Mouse (Mus musculus) retina, postnatal 7 days (tissue): ENCODE results near the gene Lats1.
"Not testable (repeated sequence)": the region's sequence is repeated elsewhere in the genome, so short reads cannot be mapped to it uniquely, and the experiment has no call there.

Experiments
- DNase-seq: peaks from one replicate; pipeline ENCODE4 v3.0.0-alpha.2; 2012; ENCODE audit warnings: low read depth, low spot score

Gene Lats1

DNA sequence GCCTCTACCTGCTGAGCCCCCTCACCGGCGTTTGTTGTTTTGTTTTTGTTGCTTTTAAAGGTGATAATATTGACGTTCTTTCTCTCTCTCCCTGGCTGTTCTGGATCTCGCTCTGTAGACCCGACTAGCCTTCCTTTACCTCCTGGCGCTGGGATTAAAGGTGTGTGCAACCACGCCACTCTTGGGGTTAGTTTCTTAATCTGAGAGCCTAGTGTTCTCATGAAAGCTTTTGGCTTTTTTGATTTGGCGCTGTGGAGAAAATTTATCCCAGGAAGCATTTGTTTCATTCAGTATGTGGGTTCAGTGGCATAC, 45.4 kb downstream of the Lats1 start:
- no peak for DNase-seq

GRCm38 (mm10) chr10:7727011-7727410, 46.0 kb downstream of the Lats1 start:
- DNase-seq, result no peak

- no peak for DNase-seq
Observed at GRCm38 (mm10) chr10:7731582-7731981, 50.6 kb downstream of the Lats1 start.

DNA sequence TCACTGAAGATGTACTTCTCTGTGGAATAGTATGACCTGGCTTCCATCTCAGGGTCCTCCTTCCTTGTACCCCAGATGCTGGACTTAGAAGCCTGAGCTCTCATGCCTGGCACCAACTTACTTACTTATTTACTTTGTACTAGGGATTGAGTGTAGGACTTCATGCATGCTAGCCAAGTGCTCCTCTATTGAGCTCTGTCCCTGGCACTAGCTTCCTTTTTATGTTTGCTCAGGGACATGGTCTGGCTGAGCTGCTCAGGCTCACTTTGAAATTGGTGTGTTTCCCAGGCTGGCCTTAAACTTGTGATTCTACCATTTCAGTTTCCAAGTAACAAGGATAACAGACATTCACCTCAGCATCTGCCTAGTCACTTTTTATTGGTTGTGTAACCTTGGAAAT, 56.1 kb downstream of the Lats1 start:
- no peak for DNase-seq

DNA sequence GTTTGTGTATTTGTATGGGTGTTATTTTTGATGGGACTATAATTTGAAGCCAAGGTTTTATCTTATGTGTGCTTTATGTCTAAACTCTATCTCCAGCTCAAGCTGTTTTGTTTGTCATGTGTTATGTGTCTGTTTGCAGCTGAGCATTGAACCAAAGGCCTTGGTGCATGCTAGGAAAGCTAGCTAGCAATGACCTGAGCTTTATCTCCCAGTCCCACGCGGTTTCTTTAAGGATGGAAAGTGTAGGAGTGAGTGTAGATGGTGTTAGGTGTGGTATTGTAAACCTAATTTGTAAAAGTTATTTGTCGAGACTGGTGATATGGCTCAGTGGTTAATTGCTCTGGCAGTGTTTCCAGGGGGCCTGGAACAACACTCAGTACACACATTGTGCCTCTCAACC, 56.9 kb downstream of the Lats1 start:
- no peak for DNase-seq

DNA sequence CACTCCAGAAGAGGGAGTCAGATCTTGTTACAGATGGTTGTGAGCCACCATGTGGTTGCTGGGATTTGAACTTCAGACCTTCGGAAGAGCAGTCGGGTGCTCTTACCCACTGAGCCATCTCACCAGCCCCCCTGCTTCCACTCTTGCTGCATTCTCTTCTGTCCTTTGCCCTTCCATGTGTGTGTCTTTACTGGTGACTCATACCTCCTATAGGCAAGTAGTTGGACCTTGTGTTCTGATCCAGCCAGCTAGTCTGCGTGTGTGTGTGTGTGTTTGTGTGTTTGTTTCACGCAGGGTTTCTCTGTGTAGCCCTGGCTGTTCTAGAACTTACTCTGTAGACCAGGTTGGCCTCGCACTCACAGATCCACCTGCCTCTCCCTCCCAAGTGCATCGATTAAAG, 64.5 kb downstream of the Lats1 start:
- not testable (repeated sequence) for DNase-seq

GRCm38 (mm10) chr10:7748752-7749151, 67.7 kb downstream of the Lats1 start:
- no peak for DNase-seq

GRCm38 (mm10) chr10:7757544-7757943, 76.5 kb downstream of the Lats1 start:
- no peak for DNase-seq
